Mouse (Mus musculus): ENCODE results near the gene Gpr107.

The Gpr107 gene

GRCm38 (mm10) chr2:31127219-31127618, 24.9 kb upstream of the Gpr107 start:
- DNase-seq (ENCODE audit: low read depth, low spot score) = no peak

GRCm38 (mm10) chr2:31127899-31128298, 24.2 kb upstream of the Gpr107 start:
- no peak for DNase-seq (ENCODE audit: low read depth, low spot score)

GRCm38 (mm10) chr2:31129742-31130518, 22.2 kb upstream of the Gpr107 start:
- DNase-seq (ENCODE audit: low read depth, low spot score) = no peak

- peak; percentile 83 for DNase-seq (ENCODE audit: low read depth, low spot score)
Measured at GRCm38 (mm10) chr2:31130815-31131299, 21.3 kb upstream of the Gpr107 start.

GRCm38 (mm10) chr2:31132682-31133081, 19.4 kb upstream of the Gpr107 start:
- no peak for DNase-seq (ENCODE audit: low read depth, low spot score)

GRCm38 (mm10) chr2:31133981-31134380, 18.1 kb upstream of the Gpr107 start:
- no peak for DNase-seq (ENCODE audit: low read depth, low spot score)

- no peak for DNase-seq (ENCODE audit: low read depth, low spot score)
Measured at GRCm38 (mm10) chr2:31135512-31135931, 16.6 kb upstream of the Gpr107 start.

GRCm38 (mm10) chr2:31136338-31136737, 15.8 kb upstream of the Gpr107 start:
- DNase-seq (ENCODE audit: low read depth, low spot score) = peak; percentile 52

GRCm38 (mm10) chr2:31137018-31137590, 15.0 kb upstream of the Gpr107 start:
- no peak for DNase-seq (ENCODE audit: low read depth, low spot score)

- DNase-seq (ENCODE audit: low read depth, low spot score) = peak; percentile 53
Measured at GRCm38 (mm10) chr2:31139174-31139632, 12.9 kb upstream of the Gpr107 start.

- DNase-seq (ENCODE audit: low read depth, low spot score) = peak; percentile 37
Measured at GRCm38 (mm10) chr2:31139991-31140771, 11.9 kb upstream of the Gpr107 start.

- no peak for DNase-seq (ENCODE audit: low read depth, low spot score)
Measured at GRCm38 (mm10) chr2:31140772-31141073, 11.4 kb upstream of the Gpr107 start.

GRCm38 (mm10) chr2:31141074-31141866, 10.8 kb upstream of the Gpr107 start:
- peak; percentile 37 for DNase-seq (ENCODE audit: low read depth, low spot score)

- DNase-seq (ENCODE audit: low read depth, low spot score) = peak; percentile 93
Measured at GRCm38 (mm10) chr2:31141867-31142454, 10.2 kb upstream of the Gpr107 start, which contains the start of gene Fnbp1. Gene Fnbp1 (minus strand): TSS chr2:31142008.

- no peak for DNase-seq (ENCODE audit: low read depth, low spot score)
Measured at GRCm38 (mm10) chr2:31142505-31142904, 9.6 kb upstream of the Gpr107 start.

- peak; percentile 80 for DNase-seq (ENCODE audit: low read depth, low spot score)
Measured at GRCm38 (mm10) chr2:31143326-31143725, 8.8 kb upstream of the Gpr107 start.

- DNase-seq (ENCODE audit: low read depth, low spot score) = peak; percentile 44
Measured at GRCm38 (mm10) chr2:31143768-31144695, 8.1 kb upstream of the Gpr107 start.

GRCm38 (mm10) chr2:31144901-31145300, 7.2 kb upstream of the Gpr107 start:
- DNase-seq (ENCODE audit: low read depth, low spot score) = peak; percentile 52

GRCm38 (mm10) chr2:31147054-31147453, 5.1 kb upstream of the Gpr107 start:
- DNase-seq (ENCODE audit: low read depth, low spot score) = no peak

- DNase-seq (ENCODE audit: low read depth, low spot score) = peak; percentile 59
Measured at GRCm38 (mm10) chr2:31150762-31151161, 1.4 kb upstream of the Gpr107 start.
